Mouse (Mus musculus): ENCODE results near the gene Cebpb. TPM values are rescaled to one million over a fixed set of nuclear protein-coding genes. Genes with fewer than 3 reads are reported as not detected.
A peak's percentile ranks its signal among the peaks of the same experiment; 100 is the strongest.

The Cebpb gene
- polyA plus RNA-seq, 1 experiment: 5.8 TPM

DNA sequence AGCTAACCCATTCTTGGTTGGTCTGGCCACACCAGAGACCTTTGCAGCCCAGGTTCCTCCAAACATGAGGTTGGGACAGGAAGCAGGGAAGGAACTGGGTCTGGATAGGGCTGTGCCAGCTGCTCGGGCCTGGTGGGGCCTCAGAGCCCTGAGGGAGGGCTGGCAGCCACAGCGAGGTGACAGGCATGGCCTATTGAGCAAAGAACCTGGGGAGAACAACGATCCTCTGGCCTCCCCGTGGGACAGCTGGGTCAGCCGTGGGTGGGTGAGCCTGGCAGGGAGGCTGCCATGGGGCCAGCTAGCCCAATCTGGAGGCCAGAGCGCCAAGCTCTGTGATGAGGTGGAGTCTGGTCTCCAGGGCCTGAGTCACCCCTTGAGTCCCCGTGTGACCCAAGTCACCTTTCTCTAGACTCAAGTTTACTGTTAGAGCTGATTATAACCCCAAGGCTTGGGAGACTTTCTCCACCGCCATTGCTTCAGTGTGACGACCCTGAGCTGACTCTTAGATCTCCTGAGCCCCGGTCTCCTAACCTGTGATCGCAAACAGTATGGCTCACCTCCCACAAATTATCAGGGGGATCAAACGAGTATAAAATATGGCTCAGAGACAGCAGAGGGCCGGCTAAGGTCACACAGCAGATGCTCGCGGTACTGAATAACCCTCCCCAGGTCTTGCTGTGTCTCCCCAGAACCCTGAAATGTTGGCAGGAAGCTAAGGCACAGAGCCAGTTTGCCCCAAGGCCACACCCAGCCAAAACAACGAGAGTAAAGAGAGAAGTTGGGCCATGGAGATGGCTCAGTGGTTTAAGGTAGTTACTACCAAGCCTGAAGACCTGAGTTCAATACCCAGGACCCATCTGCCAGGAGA lies 2.1 kb upstream of the Cebpb start:
- TF ChIP-seq CTCF (IDR thresholded peaks at IDR 0.05; ENCODE audit: borderline replicate concordance, extremely low read depth, insufficient read depth, insufficient read length) (no peak), POLR2A (IDR thresholded peaks at IDR 0.05; ENCODE audit: borderline replicate concordance, extremely low read depth, insufficient read depth, insufficient read length, poor library complexity, severe bottlenecking) (no peak)
- DNase-seq (ENCODE audit: low read depth): no peak

DNA sequence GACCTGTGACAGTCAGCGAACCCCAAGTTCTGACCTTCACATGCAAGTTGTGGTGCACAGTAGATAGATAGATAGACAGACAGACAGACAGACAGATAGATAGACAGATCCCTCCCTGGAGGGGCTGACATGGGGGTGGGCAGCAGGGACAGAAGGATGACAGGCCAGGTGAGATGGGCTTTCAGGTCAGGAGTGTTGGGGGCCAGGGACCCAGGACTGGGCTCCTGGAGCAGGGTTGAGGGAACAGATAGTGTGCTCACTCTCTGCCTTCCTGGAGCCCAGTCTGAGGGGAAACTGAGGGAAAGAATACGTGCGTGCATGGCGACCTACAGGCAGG lies 1.5 kb upstream of the Cebpb start:
- DNase-seq (ENCODE audit: low read depth): no peak
- no peak for TF ChIP-seq CTCF (IDR thresholded peaks at IDR 0.05; ENCODE audit: borderline replicate concordance, extremely low read depth, insufficient read depth, insufficient read length)
- no peak for TF ChIP-seq POLR2A (IDR thresholded peaks at IDR 0.05; ENCODE audit: borderline replicate concordance, extremely low read depth, insufficient read depth, insufficient read length, poor library complexity, severe bottlenecking)

DNA sequence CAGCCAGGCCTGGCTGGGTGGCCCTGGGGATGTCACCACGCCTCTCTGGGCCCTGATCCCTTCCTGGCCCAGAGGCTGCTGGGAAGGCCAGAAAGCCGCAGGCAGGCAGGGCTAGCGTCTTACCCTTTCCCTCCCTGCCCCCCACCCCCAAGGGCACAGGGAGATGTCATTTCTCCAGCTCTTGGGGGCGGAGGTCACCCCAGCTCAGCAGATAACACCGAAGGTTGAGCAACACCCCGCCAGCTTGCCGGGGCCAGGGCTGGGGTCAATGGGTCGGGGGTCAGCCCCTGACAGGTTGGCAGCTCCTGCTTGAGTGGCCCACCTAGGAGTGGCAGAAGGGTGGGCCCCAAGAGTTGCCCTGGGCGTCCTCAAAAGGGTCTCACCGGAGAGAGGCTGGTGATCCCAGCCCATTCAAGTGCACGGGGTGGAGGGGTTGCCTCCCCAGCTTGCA lies 1.0 kb upstream of the Cebpb start:
- TF ChIP-seq POLR2A (IDR thresholded peaks at IDR 0.05; ENCODE audit: borderline replicate concordance, extremely low read depth, insufficient read depth, insufficient read length, poor library complexity, severe bottlenecking): no peak
- no peak for TF ChIP-seq CTCF (IDR thresholded peaks at IDR 0.05; ENCODE audit: borderline replicate concordance, extremely low read depth, insufficient read depth, insufficient read length)
- no peak for DNase-seq (ENCODE audit: low read depth)

DNA sequence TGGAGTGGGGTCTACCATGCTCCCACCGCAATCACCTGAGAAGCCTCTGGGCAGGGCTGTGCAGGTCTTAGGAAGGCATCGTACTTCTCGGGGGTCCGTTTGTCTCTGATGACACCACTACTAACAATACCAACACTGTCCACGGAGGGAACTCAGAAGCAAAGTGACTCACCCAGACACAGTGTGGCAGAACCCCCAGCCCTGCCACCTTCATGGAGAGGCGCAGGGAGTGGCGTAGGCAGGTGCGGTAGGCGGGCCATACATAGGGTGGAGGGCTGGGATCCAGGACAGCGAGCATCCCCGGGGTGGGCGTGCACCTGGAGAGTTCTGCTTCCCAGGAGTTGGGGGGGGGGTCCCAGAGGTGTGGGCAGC lies 603 bp upstream of the Cebpb start:
- DNase-seq (ENCODE audit: low read depth): no peak
- no peak for TF ChIP-seq POLR2A (IDR thresholded peaks at IDR 0.05; ENCODE audit: borderline replicate concordance, extremely low read depth, insufficient read depth, insufficient read length, poor library complexity, severe bottlenecking)
- no peak for TF ChIP-seq CTCF (IDR thresholded peaks at IDR 0.05; ENCODE audit: borderline replicate concordance, extremely low read depth, insufficient read depth, insufficient read length)

DNA sequence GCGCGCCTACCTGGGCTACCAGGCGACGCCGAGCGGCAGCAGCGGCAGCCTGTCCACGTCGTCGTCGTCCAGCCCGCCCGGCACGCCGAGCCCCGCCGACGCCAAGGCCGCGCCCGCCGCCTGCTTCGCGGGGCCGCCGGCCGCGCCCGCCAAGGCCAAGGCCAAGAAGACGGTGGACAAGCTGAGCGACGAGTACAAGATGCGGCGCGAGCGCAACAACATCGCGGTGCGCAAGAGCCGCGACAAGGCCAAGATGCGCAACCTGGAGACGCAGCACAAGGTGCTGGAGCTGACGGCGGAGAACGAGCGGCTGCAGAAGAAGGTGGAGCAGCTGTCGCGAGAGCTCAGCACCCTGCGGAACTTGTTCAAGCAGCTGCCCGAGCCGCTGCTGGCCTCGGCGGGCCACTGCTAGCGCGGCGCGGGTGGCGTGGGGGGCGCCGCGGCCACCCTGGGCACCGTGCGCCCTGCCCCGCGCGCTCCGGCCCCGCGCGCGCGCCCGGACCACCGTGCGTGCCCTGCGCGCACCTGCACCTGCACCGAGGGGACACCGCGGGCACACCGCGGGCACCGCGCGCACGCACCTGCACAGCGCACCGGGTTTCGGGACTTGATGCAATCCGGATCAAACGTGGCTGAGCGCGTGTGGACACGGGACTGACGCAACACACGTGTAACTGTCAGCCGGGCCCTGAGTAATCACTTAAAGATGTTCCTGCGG lies 945 bp downstream of the Cebpb start, which contains the start of gene Tmem189:
Gene Tmem189, minus strand, starts transcription at position 322 of the 718 bp plus-strand sequence.
- DNase-seq (ENCODE audit: low read depth): peak; percentile 74
- TF ChIP-seq POLR2A (IDR thresholded peaks at IDR 0.05; ENCODE audit: borderline replicate concordance, extremely low read depth, insufficient read depth, insufficient read length, poor library complexity, severe bottlenecking) (no peak), CTCF (IDR thresholded peaks at IDR 0.05; ENCODE audit: borderline replicate concordance, extremely low read depth, insufficient read depth, insufficient read length) (no peak)

DNA sequence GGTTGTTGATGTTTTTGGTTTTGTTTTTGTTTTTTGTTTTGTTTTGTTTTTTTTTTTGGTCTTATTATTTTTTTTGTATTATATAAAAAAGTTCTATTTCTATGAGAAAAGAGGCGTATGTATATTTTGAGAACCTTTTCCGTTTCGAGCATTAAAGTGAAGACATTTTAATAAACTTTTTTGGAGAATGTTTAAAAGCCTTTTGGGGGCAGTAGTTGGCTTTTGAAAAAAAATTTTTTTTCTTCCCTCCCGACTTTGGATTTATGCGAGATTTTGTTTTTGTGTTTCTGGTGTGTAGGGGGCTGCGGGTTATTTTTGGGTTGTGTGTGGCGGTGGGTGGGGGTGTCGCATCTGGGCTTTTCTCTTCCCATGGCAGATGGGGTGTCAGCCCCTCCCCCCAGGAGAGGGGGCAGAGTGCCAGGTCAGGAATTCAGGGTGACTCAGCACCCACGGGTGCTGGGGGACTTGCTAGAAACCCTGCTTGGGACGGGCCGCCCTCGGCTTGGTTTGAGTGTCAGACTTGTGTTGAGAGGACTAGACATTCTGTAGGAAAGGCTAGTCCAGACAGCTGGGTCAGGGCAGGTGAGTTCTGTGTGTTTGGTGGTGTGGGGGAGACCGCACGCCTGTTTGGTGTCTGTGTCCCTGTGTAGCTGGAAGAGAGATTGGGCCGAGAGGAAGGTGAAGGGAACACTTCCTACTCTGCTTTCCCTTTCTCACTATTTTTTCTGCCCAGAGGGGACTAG lies 1.7 kb downstream of the Cebpb start:
- no peak for DNase-seq (ENCODE audit: low read depth)
- no peak for TF ChIP-seq POLR2A (IDR thresholded peaks at IDR 0.05; ENCODE audit: borderline replicate concordance, extremely low read depth, insufficient read depth, insufficient read length, poor library complexity, severe bottlenecking)
- TF ChIP-seq CTCF (IDR thresholded peaks at IDR 0.05; ENCODE audit: borderline replicate concordance, extremely low read depth, insufficient read depth, insufficient read length): no peak

DNA sequence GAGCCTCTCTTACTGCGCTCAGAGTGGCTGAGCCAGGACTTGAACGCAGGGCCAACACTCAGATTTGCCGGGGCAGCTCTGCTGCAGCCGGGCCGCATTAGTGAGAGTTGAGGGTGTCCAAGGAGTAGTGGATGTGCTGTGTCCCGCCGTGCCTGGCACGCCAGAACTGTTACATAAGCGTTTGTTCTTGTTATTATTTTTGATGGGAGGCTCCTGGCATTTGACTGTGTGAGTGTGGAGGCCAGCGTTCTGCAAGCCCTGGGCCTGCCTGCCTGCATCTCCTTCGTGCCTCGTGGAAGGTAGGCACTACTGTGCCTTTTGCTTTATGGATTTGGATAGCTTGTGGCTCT lies 2.2 kb downstream of the Cebpb start:
- TF ChIP-seq CTCF (IDR thresholded peaks at IDR 0.05; ENCODE audit: borderline replicate concordance, extremely low read depth, insufficient read depth, insufficient read length) (no peak), POLR2A (IDR thresholded peaks at IDR 0.05; ENCODE audit: borderline replicate concordance, extremely low read depth, insufficient read depth, insufficient read length, poor library complexity, severe bottlenecking) (no peak)
- DNase-seq (ENCODE audit: low read depth): no peak

DNA sequence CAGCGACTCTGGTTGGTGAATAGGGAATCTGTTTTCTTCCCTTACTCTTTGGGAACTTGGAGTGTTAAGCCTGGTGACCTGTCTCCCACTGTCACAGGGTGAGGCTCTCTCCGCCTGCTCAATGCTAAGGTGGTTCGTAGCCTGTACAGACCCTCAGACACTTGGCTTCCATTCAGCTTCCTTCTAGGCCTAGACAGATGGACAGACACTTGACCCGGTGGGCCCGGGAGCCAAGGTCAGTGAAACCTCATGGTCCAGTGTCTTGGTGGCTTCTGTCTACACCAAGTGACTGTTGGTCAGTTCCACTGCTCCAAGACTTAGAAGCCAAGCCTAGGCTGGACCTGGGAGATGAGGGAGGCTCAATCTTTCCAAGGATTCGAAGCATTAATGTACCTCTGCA lies 2.7 kb downstream of the Cebpb start:
- TF ChIP-seq POLR2A (IDR thresholded peaks at IDR 0.05; ENCODE audit: borderline replicate concordance, extremely low read depth, insufficient read depth, insufficient read length, poor library complexity, severe bottlenecking) (no peak), CTCF (IDR thresholded peaks at IDR 0.05; ENCODE audit: borderline replicate concordance, extremely low read depth, insufficient read depth, insufficient read length) (no peak)
- no peak for DNase-seq (ENCODE audit: low read depth)

DNA sequence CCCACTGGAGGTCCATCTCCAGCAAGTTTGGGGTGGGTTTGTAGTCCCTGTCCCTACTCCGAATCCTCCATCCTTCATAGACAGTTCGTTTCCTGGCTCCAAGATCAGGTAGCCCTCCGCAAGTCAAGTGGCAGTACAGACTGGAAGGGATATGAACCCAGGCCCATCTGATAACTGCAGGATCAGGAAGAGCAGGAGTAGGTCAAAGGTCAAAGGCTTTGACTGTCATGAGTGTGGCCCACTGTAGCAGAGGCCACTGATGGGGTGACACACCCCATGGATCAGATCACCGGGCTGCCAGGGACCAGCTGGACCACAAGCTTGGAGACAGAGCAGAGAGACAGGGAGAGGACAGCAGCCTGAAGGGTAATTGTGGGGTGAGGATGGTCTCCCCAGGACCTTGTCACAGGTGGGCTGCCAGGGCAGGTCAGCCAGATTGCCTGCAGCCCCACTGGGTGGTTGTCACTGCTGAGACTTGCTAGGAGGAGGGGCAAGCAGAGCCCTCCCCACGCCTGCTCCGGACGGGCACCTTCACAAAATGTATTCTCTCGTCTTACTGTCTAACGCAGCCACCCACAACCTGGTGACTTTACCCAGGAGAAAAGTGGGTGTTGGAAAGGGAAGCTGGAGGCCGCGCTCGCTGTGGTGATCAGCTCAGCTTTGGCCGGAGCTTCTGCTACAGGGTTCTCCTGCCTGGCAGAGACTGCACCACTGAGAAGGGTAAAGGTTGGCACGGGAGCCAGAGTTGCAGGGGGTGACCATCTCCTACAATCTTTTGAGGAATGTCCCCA lies 3.4 kb downstream of the Cebpb start:
- DNase-seq (ENCODE audit: low read depth): no peak
- TF ChIP-seq CTCF (IDR thresholded peaks at IDR 0.05; ENCODE audit: borderline replicate concordance, extremely low read depth, insufficient read depth, insufficient read length): no peak
- TF ChIP-seq POLR2A (IDR thresholded peaks at IDR 0.05; ENCODE audit: borderline replicate concordance, extremely low read depth, insufficient read depth, insufficient read length, poor library complexity, severe bottlenecking): no peak

DNA sequence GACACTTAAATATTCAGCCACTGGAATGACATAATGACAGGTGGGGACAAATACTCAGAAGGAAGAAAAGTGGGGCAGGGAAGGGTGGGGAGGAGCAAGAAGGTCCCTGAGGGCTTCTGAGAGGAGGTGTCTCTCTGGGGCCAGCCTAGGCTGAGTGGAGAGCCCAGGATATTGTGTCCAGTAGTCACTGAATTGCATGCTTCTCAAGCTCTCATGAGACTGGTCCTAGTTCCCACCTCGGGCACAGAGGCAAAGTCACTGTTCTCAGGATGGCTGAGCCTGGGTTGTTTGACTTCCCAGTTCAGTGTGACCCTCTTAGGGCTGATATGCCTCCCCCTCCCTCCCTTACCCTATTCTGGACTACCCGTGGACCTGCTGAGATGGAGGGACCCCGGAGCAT lies 4.1 kb downstream of the Cebpb start:
- TF ChIP-seq CTCF (IDR thresholded peaks at IDR 0.05; ENCODE audit: borderline replicate concordance, extremely low read depth, insufficient read depth, insufficient read length) (no peak), POLR2A (IDR thresholded peaks at IDR 0.05; ENCODE audit: borderline replicate concordance, extremely low read depth, insufficient read depth, insufficient read length, poor library complexity, severe bottlenecking) (no peak)

More for the DNA sequence above, 4.1 kb downstream of the Cebpb start:
- DNase-seq (ENCODE audit: low read depth): no peak

All from brain, embryonic 14.5 days (tissue).